7 mouse cellular contexts compared by ENCODE assay signal in genomic region chr11:93968848-93969128, GRCm38 (mm10). TPM values are rescaled to one million over a fixed set of nuclear protein-coding genes. Genes with fewer than 3 reads are reported as not detected.
DNase-seq lines count a peak whose midpoint lies in the region; ATAC-seq and TF ChIP-seq lines count a peak whose summit lies in the region.

No protein-coding gene starts in this region.

- H3K9ac ChIP-seq in lung, postnatal 0 days (replicated peaks; ENCODE audit: low read depth): no peak overlapping the region
- peak overlapping the region; percentile 82; the same call in 1 of the 2 replicates for H3K9ac ChIP-seq in forebrain, embryonic 13.5 days
- H3K9ac ChIP-seq in limb, embryonic 14.5 days (ENCODE audit: low read depth, low read length, severe bottlenecking): no peak overlapping the region
- H3K9ac ChIP-seq in stomach, embryonic 14.5 days (replicated peaks; ENCODE audit: low read depth, low read length): no peak overlapping the region

- 33% methylated on average over 6 of the region's 6 CpGs for WGBS in lung, postnatal 0 days
- 57% methylated on average over 6 of the region's 6 CpGs for WGBS in forebrain, embryonic 13.5 days
- WGBS in limb, embryonic 14.5 days: 45% methylated on average over 6 of the region's 6 CpGs
- WGBS in stomach, embryonic 14.5 days: 44% methylated on average over 6 of the region's 6 CpGs
- 42% methylated on average over 6 of the region's 6 CpGs for WGBS in cerebellum, adult 2 months

- H3K27me3 ChIP-seq in lung, postnatal 0 days (replicated peaks; ENCODE audit: insufficient read depth, low read length): no peaks in the 10 kb centered on the region
- no peaks in the 10 kb centered on the region for H3K27me3 ChIP-seq in forebrain, embryonic 13.5 days
- H3K27me3 ChIP-seq in limb, embryonic 14.5 days (ENCODE audit: control insufficient read depth, insufficient read depth, low read length): no peaks in the 10 kb centered on the region
- no peaks in the 10 kb centered on the region for H3K27me3 ChIP-seq in stomach, embryonic 14.5 days (ENCODE audit: control insufficient read depth, insufficient read depth, low read length)
- no peaks in the 10 kb centered on the region for H3K27me3 ChIP-seq in cerebellum, adult 2 months (ENCODE audit: control insufficient read depth, insufficient read depth, low read length)

- H3K36me3 ChIP-seq in lung, postnatal 0 days (ENCODE audit: insufficient read depth, low read length): no peaks in the 10 kb centered on the region
- peaks cover 22% of the 10 kb centered on the region for H3K36me3 ChIP-seq in forebrain, embryonic 13.5 days (ENCODE audit: poor library complexity, severe bottlenecking)
- H3K36me3 ChIP-seq in limb, embryonic 14.5 days (ENCODE audit: control insufficient read depth, insufficient read depth, low read length): peaks cover 19% of the 10 kb centered on the region
- peaks cover 17% of the 10 kb centered on the region for H3K36me3 ChIP-seq in stomach, embryonic 14.5 days (ENCODE audit: control insufficient read depth, insufficient read depth, low read length)

- no peak for ATAC-seq in lung, postnatal 0 days
- ATAC-seq in forebrain, embryonic 13.5 days: 0 out of 2 replicates have a peak, but pooled peaks have one; percentile 3
- ATAC-seq in limb, embryonic 14.5 days (ENCODE audit: low FRiP score, low read depth): no peak
- no peak for ATAC-seq in stomach, embryonic 14.5 days (ENCODE audit: insufficient number of reproducible peaks, insufficient read depth, low FRiP score, low read depth)

- H3K9me3 ChIP-seq in lung, postnatal 0 days (ENCODE audit: low read length): no peaks in the 10 kb centered on the region
- H3K9me3 ChIP-seq in forebrain, embryonic 13.5 days (replicated peaks): no peaks in the 10 kb centered on the region
- H3K9me3 ChIP-seq in limb, embryonic 14.5 days (ENCODE audit: control insufficient read depth, low read length): no peaks in the 10 kb centered on the region
- no peaks in the 10 kb centered on the region for H3K9me3 ChIP-seq in stomach, embryonic 14.5 days (ENCODE audit: control insufficient read depth, low read depth, low read length)

- no peak for TF ChIP-seq CTCF in lung, postnatal 0 days (IDR thresholded peaks at IDR 0.05)
- TF ChIP-seq CTCF in cerebellum, adult 2 months (IDR thresholded peaks at IDR 0.05; ENCODE audit: borderline replicate concordance, insufficient read depth, low read depth, low read length): no peak

- no peak for TF ChIP-seq POLR2A in limb, embryonic 14.5 days (IDR thresholded peaks at IDR 0.05; ENCODE audit: borderline replicate concordance, extremely low read depth, insufficient read depth, insufficient read length)
- TF ChIP-seq POLR2A in cerebellum, adult 2 months (IDR thresholded peaks at IDR 0.05; ENCODE audit: borderline replicate concordance, insufficient read depth, low read length): no peak

- peak overlapping the region; percentile 34; the same call in 1 of the 2 replicates for H3K27ac ChIP-seq in lung, postnatal 0 days (ENCODE audit: low read length)
- peak overlapping the region; percentile 75 for H3K27ac ChIP-seq in forebrain, embryonic 13.5 days
- H3K27ac ChIP-seq in limb, embryonic 14.5 days (replicated peaks; ENCODE audit: low read depth, low read length): no peak overlapping the region
- no peak overlapping the region for H3K27ac ChIP-seq in stomach, embryonic 14.5 days (ENCODE audit: low read length)
- no peak overlapping the region; the same call in 1 of the 2 replicates for H3K27ac ChIP-seq in cerebellum, adult 2 months (ENCODE audit: insufficient read depth, low read length)

- TF ChIP-seq EP300 in lung, postnatal 0 days (IDR thresholded peaks at IDR 0.05): no peak

- H3K4me3 ChIP-seq in lung, postnatal 0 days (ENCODE audit: low read depth, low read length): no peak overlapping the region
- H3K4me3 ChIP-seq in forebrain, embryonic 13.5 days: peak overlapping the region; percentile 81
- H3K4me3 ChIP-seq in limb, embryonic 14.5 days (replicated peaks; ENCODE audit: low read length): peak overlapping the region; percentile 75
- peak overlapping the region; percentile 22; the same call in 1 of the 2 replicates for H3K4me3 ChIP-seq in stomach, embryonic 14.5 days (ENCODE audit: low read depth, low read length)
- H3K4me3 ChIP-seq in cerebellum, adult 2 months (replicated peaks; ENCODE audit: insufficient read depth, low read depth, low read length): no peak overlapping the region

- no peaks in the 10 kb centered on the region for H3K4me1 ChIP-seq in lung, postnatal 0 days (ENCODE audit: insufficient read depth, low read depth, low read length)
- peaks cover 19% of the 10 kb centered on the region for H3K4me1 ChIP-seq in forebrain, embryonic 13.5 days
- 0 out of 2 replicates have a peak, but pooled peaks cover 7% of the 10 kb centered on the region for H3K4me1 ChIP-seq in limb, embryonic 14.5 days (ENCODE audit: control insufficient read depth, insufficient read depth, low read length)
- 0 out of 2 replicates have a peak, but pooled peaks cover 4% of the 10 kb centered on the region for H3K4me1 ChIP-seq in stomach, embryonic 14.5 days (ENCODE audit: control insufficient read depth, insufficient read depth, low read length)
- peaks cover 2% of the 10 kb centered on the region; the same call in 1 of the 2 replicates for H3K4me1 ChIP-seq in cerebellum, adult 2 months (ENCODE audit: control insufficient read depth, insufficient read depth, low read length)

- no peak for DNase-seq in lung, postnatal 0 days (ENCODE audit: low spot score)
- no peak for DNase-seq in lung, postnatal 36 days
- DNase-seq in limb, embryonic 14.5 days (ENCODE audit: low spot score): no peak
- no peak for DNase-seq in embryo, embryonic 10 days (ENCODE audit: low spot score)
- DNase-seq in cerebellum, adult 2 months: no peak

- peak overlapping the region; percentile 37 for H3K4me2 ChIP-seq in lung, postnatal 0 days (replicated peaks; ENCODE audit: low read depth, low read length)
- peak overlapping the region; percentile 86 for H3K4me2 ChIP-seq in forebrain, embryonic 13.5 days
- H3K4me2 ChIP-seq in limb, embryonic 14.5 days (replicated peaks; ENCODE audit: low read depth, low read length, severe bottlenecking): peak overlapping the region; percentile 48
- peak overlapping the region; percentile 33 for H3K4me2 ChIP-seq in stomach, embryonic 14.5 days (replicated peaks; ENCODE audit: low read depth, low read length)

RNA-seq across cellular contexts. Expression of gene Nme1, which starts 0.5 kb away (rescaled TPM):
- polyA plus RNA-seq in lung, postnatal 0 days (2015; fragmentation: Nextera tagmentation; extraction: Ambion mirVana): 35.2 and 42.4 TPM in 2 replicates
- 319 and 332 TPM in 2 replicates for polyA plus RNA-seq in forebrain, embryonic 13.5 days (2015; fragmentation: Nextera tagmentation; extraction: Ambion mirVana)
- polyA plus RNA-seq in limb, embryonic 14.5 days (2012; rRNA removed): 152 and 159 TPM in 2 replicates
- polyA plus RNA-seq in limb, embryonic 14.5 days (2014; fragmentation: Nextera tagmentation; extraction: Ambion mirVana): 144 and 151 TPM in 2 replicates
- polyA plus RNA-seq in stomach, embryonic 14.5 days (2014; fragmentation: Nextera tagmentation; extraction: Ambion mirVana): 154 and 155 TPM in 2 replicates
- polyA plus RNA-seq in cerebellum, adult 2 months (2012; rRNA removed): 171 and 198 TPM in 2 replicates

RNA-seq across cellular contexts. Expression of gene Gm20390, which starts 0.7 kb away (rescaled TPM):
- 91.0 and 120 TPM in 2 replicates for polyA plus RNA-seq in lung, postnatal 0 days (2015; fragmentation: Nextera tagmentation; extraction: Ambion mirVana)
- 455 and 467 TPM in 2 replicates for polyA plus RNA-seq in forebrain, embryonic 13.5 days (2015; fragmentation: Nextera tagmentation; extraction: Ambion mirVana)
- polyA plus RNA-seq in limb, embryonic 14.5 days (2012; rRNA removed): 55.1 and 122 TPM in 2 replicates
- polyA plus RNA-seq in limb, embryonic 14.5 days (2014; fragmentation: Nextera tagmentation; extraction: Ambion mirVana): 345 and 365 TPM in 2 replicates
- polyA plus RNA-seq in stomach, embryonic 14.5 days (2014; fragmentation: Nextera tagmentation; extraction: Ambion mirVana): 357 and 372 TPM in 2 replicates
- 79.6 and 83.2 TPM in 2 replicates for polyA plus RNA-seq in cerebellum, adult 2 months (2012; rRNA removed)

RNA-seq across cellular contexts. Expression of gene Nme2, which starts 12.7 kb away (rescaled TPM):
- polyA plus RNA-seq in lung, postnatal 0 days (2015; fragmentation: Nextera tagmentation; extraction: Ambion mirVana): 246 and 280 TPM in 2 replicates
- 98.8 and 116 TPM in 2 replicates for polyA plus RNA-seq in forebrain, embryonic 13.5 days (2015; fragmentation: Nextera tagmentation; extraction: Ambion mirVana)
- polyA plus RNA-seq in limb, embryonic 14.5 days (2012; rRNA removed): 411 and 434 TPM in 2 replicates
- 334 and 389 TPM in 2 replicates for polyA plus RNA-seq in limb, embryonic 14.5 days (2014; fragmentation: Nextera tagmentation; extraction: Ambion mirVana)
- polyA plus RNA-seq in stomach, embryonic 14.5 days (2014; fragmentation: Nextera tagmentation; extraction: Ambion mirVana): 235 and 237 TPM in 2 replicates
- 109 and 115 TPM in 2 replicates for polyA plus RNA-seq in cerebellum, adult 2 months (2012; rRNA removed)

RNA-seq across cellular contexts. Expression of gene Spag9, which starts 27.1 kb away (rescaled TPM):
- 77.9 and 87.4 TPM in 2 replicates for polyA plus RNA-seq in lung, postnatal 0 days (2015; fragmentation: Nextera tagmentation; extraction: Ambion mirVana)
- 89.3 and 93.1 TPM in 2 replicates for polyA plus RNA-seq in forebrain, embryonic 13.5 days (2015; fragmentation: Nextera tagmentation; extraction: Ambion mirVana)
- 52.8 and 56.3 TPM in 2 replicates for polyA plus RNA-seq in limb, embryonic 14.5 days (2012; rRNA removed)
- polyA plus RNA-seq in limb, embryonic 14.5 days (2014; fragmentation: Nextera tagmentation; extraction: Ambion mirVana): 64.6 and 75.4 TPM in 2 replicates
- polyA plus RNA-seq in stomach, embryonic 14.5 days (2014; fragmentation: Nextera tagmentation; extraction: Ambion mirVana): 61.7 and 63.4 TPM in 2 replicates
- 134 and 135 TPM in 2 replicates for polyA plus RNA-seq in cerebellum, adult 2 months (2012; rRNA removed)

Comparison
In these comparisons a context has a peak if more than half of its experiments do, and no peak if none do; other contexts are left out.
1. H3K27ac ChIP-seq: peak in lung, postnatal 0 days (single experiment) and forebrain, embryonic 13.5 days (single experiment); none in limb, embryonic 14.5 days (single experiment), stomach, embryonic 14.5 days (single experiment) and cerebellum, adult 2 months (single experiment).
2. H3K4me2 ChIP-seq: peak in every context shown above with its lines; median percentile 86 in forebrain, embryonic 13.5 days; 48 in limb, embryonic 14.5 days; 37 in lung, postnatal 0 days; 33 in stomach, embryonic 14.5 days.
3. H3K4me3 ChIP-seq: peak in forebrain, embryonic 13.5 days (single experiment), limb, embryonic 14.5 days (single experiment) and stomach, embryonic 14.5 days (single experiment); none in lung, postnatal 0 days (single experiment) and cerebellum, adult 2 months (single experiment).